Mouse (Mus musculus): Measurements from ENCODE around the gene Ttc8.

DNA sequence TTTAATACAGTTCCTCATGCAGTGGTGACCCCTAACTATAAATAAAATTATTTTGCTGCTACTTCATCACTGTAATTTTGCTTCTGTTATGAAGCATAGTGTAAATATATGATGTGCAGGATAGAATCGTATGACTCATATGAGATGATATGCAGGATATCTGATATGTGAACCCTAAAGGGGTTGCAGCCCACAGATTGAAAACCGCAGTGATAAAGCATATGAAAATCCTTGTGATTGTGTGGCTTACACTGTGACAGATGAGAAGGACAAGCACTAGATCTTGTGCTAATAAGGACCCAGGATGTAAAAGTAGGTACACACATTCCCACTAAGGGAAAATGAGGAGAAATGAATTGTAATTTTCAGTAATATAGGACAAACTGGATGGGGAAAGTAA lies 73.4 kb downstream of the Ttc8 start:
- TF ChIP-seq CTCF (IDR thresholded peaks at IDR 0.05; ENCODE audit: low read depth) (no peak), EP300 (optimal IDR thresholded peaks at IDR 0.05) (no peak)

All from stomach, postnatal 0 days (tissue).